Mouse (Mus musculus) adrenal gland, adult 2 months (tissue): Measurements from ENCODE around the gene Phldb3. TPM values are rescaled to one million over a fixed set of nuclear protein-coding genes. Genes with fewer than 3 reads are reported as not detected.

Source experiments
- DNase-seq: peaks from one replicate; pipeline ENCODE4 v3.0.0; 2021
- polyA plus RNA-seq: library from polyadenylated mRNA; depleted of rRNA; stranded (reverse); fragments of >200 nt; gene quantifications from 2 replicates; pipeline ENCODE4 v1.2.3, GENCODE M21; 2012
- total RNA-seq, 2 experiments: library from RNA; stranded (reverse); gene quantifications; 2 replicates each; pipeline ENCODE4 v1.2.3; 2021

The Phldb3 gene
- total and polyA plus RNA-seq, 3 experiments: 3.5 to 8.5 (median 3.9) TPM

DNA sequence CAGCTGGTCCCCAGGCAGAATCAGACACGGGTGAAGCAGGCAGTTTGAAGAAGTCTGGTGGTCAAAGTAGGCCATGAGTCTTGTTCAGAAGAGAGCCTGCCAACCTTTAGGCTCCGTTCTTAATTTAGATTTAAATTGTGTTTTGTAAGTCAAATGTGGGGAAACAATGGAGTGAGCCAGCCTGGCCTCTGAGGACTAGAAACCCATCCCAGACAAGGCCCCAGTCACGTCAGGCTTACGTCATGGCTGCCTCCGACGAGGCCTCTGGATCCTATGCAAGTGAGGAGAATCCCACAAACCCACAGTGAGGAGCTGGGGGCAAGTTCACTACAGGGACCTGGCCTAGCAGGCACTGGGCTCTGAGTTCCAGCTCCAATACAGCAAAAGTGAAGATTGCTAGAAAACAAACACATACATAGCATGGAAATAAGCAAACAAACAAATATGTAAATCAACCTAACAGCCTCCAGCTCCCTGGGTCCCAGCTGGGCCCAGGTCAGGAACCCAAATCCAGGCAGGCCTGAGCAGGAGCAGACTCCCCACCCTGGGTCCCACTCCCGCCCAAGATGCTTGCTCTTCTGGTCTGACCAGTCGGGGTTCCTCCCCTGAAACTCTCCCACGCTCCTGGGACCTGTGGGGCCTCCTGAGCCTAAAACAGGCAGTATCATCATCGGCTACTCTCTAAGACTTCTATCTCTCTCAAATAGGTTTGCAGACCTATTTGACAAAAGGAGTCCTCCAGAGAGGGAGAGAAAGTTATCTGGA, 19.7 kb downstream of the Phldb3 start:
- no peak for DNase-seq

DNA sequence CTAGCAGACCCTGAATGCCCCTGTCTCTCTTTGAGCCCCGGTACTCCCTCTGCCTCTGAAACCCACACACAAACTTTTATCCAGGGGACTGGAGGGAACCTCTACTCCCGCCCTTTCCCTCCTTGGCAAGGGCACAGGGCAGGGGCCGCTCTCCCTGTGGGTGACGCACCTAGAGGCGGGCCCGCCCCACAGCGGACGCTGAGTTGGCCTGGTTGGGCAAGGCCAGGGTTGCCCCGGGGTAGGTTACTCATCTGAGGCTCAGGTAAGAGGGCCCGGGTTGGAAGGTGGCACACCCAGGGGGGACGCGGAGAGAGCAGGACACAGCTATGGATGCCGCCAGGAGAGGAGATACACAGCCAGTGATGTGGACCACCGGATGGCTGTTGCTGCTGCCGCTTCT, 25.7 kb downstream of the Phldb3 start, which contains the start of gene Lypd3:
TSS of gene Lypd3 (plus strand) at position 287 of the 400 bp plus-strand sequence.
- DNase-seq: no peak

DNA sequence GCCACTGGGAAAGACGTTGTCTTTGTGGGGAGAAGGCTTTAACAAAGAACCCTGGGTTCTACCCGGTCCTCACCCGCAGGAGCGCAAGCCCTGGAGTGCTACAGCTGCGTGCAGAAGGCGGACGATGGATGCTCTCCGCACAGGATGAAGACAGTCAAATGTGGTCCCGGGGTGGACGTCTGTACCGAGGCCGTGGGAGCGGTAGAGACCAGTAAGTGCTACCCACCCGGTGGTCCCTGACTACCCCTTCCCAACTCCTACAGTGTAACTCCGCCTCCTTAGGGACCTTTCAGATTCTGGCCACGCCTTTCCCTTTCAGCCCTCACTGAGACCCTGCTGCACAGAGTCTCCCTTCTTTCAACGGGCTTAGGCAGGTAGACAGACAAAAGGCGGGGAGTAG, 26.5 kb downstream of the Phldb3 start:
- no peak for DNase-seq

DNA sequence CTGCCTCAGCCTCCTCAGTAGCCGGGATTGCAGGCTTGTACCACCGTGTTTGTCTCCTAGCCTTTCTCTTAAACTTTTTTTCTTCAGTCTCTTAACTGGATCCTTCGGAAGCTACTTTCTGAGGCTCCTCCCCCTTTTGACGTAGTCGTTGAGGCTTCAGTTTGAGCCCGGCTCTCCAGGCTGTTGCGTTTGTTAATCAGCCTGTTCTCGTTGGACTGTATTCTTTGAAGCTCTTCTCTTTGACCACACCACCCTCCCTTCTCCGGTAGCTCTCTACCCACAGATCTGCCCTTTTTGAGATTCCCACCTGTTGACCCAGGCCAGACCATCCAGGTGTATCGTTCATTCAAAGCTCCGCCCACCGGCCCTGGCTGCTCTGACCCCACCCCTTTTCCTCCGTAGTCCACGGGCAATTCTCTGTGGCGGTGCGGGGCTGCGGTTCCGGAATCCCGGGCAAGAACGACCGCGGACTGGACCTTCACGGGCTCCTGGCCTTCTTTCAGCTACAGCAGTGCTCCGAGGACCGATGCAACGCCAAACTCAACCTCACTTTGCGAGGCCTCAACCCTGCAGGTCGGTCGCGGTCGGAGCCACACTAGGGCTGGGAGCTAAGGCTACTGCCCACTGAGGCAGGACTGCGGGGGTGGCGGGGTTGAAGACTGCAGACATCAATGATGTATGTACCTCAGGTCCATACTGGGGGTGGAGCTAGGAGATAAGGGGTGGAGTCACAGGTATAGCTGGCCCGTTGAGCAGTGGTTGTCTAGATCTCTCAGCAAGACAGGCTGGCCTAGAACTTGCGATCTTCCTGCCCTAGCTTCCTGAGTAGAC, 27.7 kb downstream of the Phldb3 start:
- DNase-seq: peak; percentile 55

DNA sequence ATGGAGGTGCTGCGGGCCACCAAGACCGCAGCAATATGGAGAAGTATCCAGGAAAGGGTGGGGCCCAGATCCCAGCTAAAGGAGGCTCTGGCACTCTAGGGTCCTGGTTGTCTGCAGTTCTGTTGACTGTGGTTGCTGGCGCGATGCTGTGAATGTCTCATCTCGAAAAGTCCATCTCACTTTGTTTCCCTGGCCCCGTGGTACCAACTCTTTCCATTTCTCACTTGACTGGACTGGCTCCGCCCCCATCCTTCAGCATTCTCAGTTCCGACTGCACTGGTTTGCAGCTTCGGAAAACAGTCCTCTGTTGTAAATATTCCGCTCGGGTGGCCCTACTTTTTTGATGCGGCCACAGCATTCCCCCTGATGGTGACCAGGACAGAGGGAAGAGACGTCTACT, 29.9 kb downstream of the Phldb3 start:
- DNase-seq: no peak

DNA sequence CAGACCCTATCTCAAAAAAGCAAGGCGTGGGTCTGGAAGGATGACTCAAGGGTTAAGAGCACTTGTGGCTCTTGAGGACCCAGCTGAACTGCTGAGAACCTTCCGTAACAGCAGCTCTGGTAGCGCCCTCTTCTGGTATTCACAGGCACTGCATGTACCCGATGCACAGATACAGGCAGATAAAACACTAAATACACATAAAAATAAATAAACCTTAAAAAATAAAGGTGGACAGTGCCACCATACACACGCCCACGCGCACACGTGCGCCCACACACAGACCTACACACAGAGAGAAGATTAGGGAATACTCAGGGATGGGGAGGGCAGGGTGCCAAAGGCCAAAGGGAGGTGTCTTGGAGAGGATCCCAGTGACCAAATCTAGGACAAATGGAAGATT, 31.9 kb downstream of the Phldb3 start:
- peak; percentile 76 for DNase-seq

DNA sequence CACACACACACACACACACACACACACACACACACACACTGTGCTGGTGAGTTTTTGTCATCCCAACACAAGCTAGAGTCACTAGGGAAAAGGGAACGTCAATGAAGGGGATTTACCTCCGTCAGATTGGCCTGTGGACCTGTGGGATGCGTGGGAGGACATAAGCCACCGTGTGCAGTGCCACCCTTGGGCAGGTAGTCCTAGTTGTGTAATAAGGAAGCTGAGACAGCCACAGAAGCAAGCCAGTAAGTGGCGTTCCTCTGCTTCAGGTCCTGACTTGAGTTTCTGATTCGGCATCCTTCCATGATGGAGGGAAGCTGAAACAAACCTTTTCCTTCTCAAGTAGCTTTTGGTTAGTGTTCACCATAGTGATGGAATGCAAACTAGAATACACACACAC, 33.9 kb downstream of the Phldb3 start:
- DNase-seq: no peak

DNA sequence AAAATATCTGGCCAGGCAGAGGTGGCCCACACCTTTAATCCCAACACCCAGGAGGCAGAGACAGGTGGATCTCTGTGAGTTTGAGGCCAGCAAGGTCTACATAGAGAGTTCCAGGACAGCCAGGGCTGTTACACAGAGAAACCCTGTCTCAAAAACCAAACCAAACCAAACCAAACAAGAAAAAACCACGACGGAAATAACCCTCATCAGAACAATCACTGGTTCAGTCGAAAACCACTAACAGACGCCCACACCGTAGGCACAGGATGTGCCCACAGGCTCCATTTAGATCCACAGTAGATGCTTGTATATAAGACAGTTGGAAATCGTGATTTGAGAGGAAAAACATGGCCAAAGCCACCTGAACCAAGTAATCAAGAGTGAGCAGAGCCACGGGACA, 34.4 kb downstream of the Phldb3 start:
- DNase-seq: no peak

DNA sequence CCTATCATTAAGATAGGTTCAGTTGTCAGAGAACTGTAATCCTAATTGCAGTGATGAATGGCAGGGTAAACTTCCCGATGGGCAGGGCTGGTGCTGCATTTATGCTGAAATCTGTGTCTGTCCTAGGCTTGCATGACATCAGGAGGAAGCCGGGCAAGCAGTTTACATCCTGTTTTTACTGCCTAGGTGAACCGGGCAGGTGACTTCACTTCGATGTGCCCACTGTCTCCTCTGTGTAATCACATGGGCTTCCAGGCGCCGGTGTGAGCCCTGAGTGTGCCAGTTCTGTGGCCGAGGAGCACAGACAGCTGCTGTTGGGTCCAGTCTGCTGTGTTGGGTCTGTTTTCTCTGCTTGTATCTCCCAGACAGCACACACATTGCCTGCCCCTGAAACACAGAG, 35.9 kb downstream of the Phldb3 start:
- no peak for DNase-seq

DNA sequence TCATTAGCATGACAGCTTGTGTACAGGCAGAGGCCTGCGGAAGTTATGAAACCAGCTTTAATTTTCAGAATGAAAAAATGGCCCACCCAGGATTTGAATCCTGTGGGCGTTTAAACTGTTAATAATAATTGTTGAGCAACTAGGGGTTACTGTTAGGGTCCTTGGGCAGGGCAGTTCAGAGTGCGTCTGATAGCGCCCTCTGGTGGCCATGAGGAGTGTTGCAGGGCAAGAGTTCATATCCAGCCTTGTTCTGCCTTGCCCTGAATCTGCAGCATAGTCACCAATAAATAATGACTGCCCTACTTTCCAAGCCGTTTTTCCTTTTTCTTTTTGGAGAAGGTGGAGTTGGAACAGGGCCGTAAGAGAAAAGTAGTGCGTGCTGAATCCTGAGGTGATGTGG, 43.1 kb downstream of the Phldb3 start:
- DNase-seq: peak; percentile 73

DNA sequence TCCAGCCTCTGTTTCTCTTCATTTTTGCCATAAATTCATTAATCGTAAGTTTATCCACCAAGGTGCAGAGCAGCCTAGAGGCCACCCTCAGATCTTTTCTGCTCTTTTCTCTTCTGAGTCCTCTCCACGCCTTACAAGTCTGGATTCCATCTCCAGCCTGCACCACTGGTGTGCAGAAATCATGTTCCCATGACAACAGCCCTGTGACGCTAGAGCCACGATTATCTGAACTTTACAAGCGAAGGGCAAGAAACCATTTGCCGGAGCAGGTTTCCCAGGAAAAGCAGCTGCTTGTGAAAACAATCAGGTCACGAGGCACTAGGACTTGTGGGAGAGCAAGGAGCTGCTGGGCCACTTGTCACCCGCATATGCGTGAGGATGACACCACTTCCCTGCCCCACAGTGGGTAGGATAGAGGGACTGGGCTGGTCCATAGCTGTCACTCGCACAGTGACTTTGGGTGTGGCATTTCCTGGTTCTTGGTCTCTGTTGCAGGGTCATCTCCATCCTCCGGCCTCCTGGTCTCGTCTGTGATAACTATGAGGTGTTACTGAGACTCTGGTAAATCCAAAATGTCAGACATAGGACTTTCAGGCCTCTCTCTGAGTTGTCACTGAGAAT, 49.3 kb downstream of the Phldb3 start:
- DNase-seq: peak; percentile 20

DNA sequence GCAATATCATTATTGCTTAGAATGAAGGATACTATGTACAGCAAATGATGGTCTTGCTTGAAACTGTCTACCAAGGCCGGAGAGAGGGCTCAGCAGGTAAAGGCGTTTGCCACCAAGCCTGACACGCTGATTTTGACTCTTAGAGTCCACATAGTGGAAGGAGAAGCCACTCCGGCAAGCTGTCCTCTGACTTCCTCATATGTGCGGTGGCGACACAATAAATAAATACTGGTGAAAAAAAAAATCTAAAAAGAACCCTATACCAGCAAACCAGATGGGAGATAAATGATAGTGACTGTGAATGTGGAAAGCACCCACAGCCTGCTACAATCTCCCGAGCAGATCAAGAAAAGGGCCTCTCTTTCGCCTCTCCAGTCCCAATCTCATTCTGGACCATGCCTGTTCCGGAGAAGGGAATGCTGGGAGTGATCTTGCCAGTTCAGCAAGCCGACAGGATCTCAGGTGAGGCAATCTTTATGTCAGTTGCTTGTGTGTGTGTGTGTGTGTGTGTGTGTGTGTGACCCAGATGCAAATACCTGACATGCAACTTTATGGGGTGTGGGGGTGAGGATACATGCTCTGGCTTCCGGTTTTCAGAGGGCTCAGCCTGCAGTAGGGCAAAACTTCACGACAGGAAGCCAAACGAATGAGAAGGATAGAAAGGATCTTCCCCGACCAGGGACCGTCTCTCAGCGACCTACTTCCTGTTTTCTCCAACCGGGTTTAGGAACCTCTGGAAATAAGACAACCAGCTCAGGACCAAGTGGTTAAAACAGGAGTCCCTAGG, 50.7 kb downstream of the Phldb3 start:
- DNase-seq: no peak

DNA sequence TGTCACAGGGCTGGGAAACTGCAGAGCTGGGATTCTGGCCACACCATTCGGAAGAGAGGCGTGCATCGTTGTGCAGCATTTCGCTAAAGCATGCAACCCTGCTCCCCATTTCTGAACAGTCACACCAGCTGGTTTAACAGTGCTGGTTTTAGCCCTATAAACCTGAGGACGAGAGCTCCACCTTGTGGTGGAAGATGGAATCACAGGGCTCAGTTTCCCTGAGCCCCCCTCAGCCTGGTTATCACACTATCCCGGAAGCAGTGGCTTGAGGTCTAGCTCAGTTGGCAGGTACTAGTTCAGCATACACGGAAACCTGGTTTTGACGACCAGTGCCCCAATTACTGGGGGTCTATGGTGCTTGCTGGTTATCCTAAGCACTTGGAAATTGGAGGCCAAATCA, 52.0 kb downstream of the Phldb3 start:
- peak; percentile 44 for DNase-seq

DNA sequence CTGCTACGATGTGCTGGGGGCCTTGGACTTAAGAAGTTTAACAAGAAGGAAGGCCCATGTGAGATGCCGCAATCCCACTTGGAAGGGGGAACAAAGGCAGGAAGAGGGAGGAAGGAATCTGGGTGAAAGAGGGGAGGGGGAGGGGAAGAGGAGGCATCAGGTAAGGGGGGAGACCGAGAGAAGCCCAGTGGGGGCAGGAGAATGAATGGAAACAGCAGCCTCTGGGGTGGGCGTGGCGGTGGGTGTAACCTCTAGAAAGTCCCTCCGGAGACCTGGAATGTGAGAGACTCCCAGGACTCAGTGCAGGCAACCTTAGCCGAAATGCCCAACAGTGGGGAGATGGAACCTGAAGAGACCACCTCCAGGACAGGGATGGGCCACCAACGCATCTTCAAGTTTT, 53.7 kb downstream of the Phldb3 start:
- no peak for DNase-seq

DNA sequence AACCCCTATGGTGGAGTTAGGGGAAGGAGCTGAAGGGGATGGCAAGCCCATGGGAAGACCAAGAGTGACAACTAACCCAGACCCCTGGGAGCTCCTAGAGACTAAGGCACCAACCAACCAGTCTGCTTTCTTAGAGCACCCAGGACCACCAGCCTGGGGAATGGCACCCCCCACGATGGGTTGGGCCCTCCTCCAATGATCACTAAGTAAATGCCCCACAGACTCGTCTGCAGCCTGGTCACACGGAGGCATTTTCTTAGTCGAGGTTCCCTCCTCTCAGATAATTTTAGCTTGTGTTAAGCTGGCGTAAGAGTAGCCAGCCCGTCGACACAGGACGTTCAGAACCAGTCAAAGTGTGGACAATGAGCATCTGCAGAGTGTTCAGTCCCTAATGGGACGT, 54.4 kb downstream of the Phldb3 start:
- no peak for DNase-seq

DNA sequence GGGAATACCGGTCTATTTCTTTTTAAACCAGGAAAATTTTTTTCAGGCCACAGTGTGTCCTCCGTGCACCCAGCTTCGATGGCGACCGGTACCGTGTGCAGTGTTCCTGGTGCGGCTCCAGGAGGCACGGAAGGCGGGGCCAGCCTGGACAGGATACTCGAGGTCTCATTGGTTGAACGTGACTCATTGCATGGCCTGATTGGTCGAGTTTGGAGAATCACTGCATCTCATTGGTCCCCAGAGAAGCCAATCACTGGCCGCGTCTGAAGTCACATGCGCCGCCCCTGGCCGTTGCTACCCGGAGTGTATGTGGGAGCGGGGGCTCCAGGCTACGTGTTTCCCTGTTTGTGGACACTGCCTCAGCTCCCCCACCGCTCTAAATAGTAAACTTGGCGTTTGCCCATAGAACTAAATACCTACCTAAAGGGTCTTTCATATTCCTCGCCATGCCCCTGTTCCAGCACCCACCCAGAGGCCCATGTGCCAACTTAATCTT, 61.4 kb downstream of the Phldb3 start:
- no peak for DNase-seq

DNA sequence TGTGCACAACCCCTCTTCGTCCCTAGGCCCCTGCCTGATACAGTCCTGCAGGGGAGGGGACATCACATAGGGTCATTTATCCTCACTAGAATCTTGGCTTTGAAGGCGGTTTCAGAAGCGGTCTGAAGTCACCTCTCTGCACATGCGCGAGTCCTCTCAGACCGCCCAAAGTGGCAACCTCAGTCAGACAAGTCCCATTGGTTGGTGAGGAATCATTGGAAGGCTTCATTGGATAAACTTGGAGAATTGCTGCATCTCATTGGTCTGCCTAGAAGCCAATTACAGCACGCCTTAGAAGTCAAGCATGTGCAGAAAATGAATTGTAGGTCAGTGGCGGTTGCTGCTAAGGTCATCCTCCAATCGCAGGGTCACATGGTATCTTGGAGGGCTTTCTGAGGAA, 66.0 kb downstream of the Phldb3 start, which contains the start of gene Tex101:
TSS of gene Tex101 (minus strand) at position 101 of the 400 bp plus-strand sequence.
- no peak for DNase-seq
